Mouse (Mus musculus): Measurements from ENCODE around the gene Mcf2l. TPM values are rescaled to one million over a fixed set of nuclear protein-coding genes. Genes with fewer than 3 reads are reported as not detected.

Gene Mcf2l
- polyA plus RNA-seq, 1 experiment from 2014 or later = 22.7 TPM

DNA sequence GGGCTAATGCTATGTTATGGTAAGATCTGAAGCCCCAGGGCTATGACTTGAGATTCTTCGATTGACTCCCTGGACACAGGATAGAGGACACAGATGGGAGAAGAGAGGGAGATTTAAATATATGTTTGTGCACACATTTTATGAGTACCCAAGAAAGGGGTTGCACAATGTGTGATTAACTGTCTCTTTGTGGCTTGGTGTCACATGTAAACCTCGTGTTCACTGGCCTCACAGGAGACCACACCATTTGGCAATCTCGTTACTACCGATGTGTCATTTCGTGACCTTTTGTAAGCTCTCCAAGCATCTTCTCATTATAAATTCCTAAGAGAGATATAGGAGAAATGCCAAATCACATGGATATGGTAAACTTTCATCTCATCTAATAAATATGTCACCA lies 154.0 kb downstream of the Mcf2l start:
- no peak overlapping the region for H3K27ac ChIP-seq

DNA sequence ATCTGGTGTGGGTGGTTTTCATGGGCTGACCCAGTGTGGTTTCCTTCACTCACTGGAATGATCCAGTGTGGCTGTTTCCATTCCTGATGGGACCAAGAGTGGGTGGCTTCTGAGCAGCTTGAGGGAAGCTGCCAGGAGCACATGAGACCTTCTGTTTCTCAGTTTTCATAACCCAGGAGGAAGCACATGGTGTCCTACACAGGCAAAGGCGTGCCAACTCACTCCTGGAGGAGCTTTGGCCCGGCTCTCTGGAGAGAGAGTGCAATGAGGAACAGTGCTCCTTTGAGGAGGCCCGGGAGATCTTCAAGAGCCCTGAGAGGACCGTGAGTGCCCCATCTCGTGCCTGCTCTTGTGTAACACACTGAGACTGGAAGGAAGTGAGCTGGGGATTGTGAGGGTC lies 154.9 kb downstream of the Mcf2l start:
- no peak for ATAC-seq (replicated peaks; ENCODE audit: low FRiP score)
- WGBS = 77% methylated on average over 5 of the region's 5 CpGs
- Histone ChIP-seq H3K4me1 (no peaks in the 10 kb centered on the region), H3K27ac (no peak overlapping the region), H3K27me3 (no peaks in the 10 kb centered on the region), H3K9me3 (replicated peaks) (no peaks in the 10 kb centered on the region), H3K9ac (no peak overlapping the region), H3K4me2 (no peak overlapping the region), H3K36me3 (no peaks in the 10 kb centered on the region), H3K4me3 (replicated peaks) (no peak overlapping the region)

More for the DNA sequence above, 154.0 kb downstream of the Mcf2l start:
- WGBS = 82% methylated on average over 5 of the region's 5 CpGs
- Histone ChIP-seq H3K36me3 (no peaks in the 10 kb centered on the region), H3K4me2 (no peak overlapping the region), H3K4me1 (no peaks in the 10 kb centered on the region), H3K9me3 (replicated peaks) (no peaks in the 10 kb centered on the region), H3K27me3 (no peaks in the 10 kb centered on the region), H3K4me3 (replicated peaks) (no peak overlapping the region), H3K9ac (no peak overlapping the region)
- no peak for ATAC-seq (replicated peaks; ENCODE audit: low FRiP score)

DNA sequence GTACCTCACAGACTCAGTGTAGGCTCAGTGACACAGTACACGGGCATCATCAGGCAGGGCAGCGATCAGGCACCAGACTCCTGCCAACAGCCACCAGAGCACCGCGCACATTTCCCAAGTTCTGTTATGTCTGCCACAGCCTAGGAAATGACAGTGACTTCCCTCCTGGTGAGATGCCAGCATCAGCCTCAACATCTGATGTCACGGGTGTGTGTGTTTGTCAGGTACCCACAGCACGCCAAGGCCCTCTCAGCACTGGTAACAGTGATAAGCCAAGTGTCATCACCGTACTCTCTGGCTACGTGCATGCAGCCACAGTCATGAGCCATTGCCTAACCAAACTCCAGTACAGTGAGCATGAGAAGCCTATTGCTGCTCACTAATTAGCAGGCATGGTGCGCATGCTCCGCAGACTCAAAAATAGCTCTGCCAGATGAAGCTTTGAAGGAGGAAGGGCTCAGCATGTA lies 162.8 kb downstream of the Mcf2l start:
- H3K9me3 ChIP-seq (replicated peaks) = no peaks in the 10 kb centered on the region
- no peaks in the 10 kb centered on the region for H3K27me3 ChIP-seq
- 89% methylated on average over 10 of the region's 10 CpGs for WGBS
- no peak for ATAC-seq (replicated peaks; ENCODE audit: low FRiP score)
- H3K4me1 ChIP-seq = peaks cover 18% of the 10 kb centered on the region; the same call in 1 of the 2 replicates
- H3K9ac ChIP-seq = no peak overlapping the region
- no peak overlapping the region for H3K27ac ChIP-seq
- no peaks in the 10 kb centered on the region for H3K36me3 ChIP-seq
- no peak overlapping the region for H3K4me3 ChIP-seq (replicated peaks)
- no peak overlapping the region for H3K4me2 ChIP-seq

GRCm38 (mm10) chr8:13037015-13037414 lies 163.4 kb downstream of the Mcf2l start, which contains the start of gene F10:
Gene F10 (plus strand): TSS chr8:13037308.
- H3K36me3 ChIP-seq = no peaks in the 10 kb centered on the region
- H3K27ac ChIP-seq = no peak within 1 kb of the TSS
- 65% methylated on average over 7 of the region's 7 CpGs for WGBS
- peaks cover 18% of the 10 kb centered on the region; the same call in 1 of the 2 replicates for H3K4me1 ChIP-seq
- no peak within 1 kb of the TSS for H3K9ac ChIP-seq
- no peaks in the 10 kb centered on the region for H3K27me3 ChIP-seq
- no peak within 1 kb of the TSS for H3K4me3 ChIP-seq (replicated peaks)
- no peak for ATAC-seq (replicated peaks; ENCODE audit: low FRiP score)
- H3K9me3 ChIP-seq (replicated peaks) = no peaks in the 10 kb centered on the region
- no peak within 1 kb of the TSS for H3K4me2 ChIP-seq

GRCm38 (mm10) chr8:13037569-13037968 lies 164.0 kb downstream of the Mcf2l start:
- 39% methylated on average over 5 of the region's 5 CpGs for WGBS
- H3K4me3 ChIP-seq (replicated peaks) = no peak overlapping the region
- no peak overlapping the region for H3K9ac ChIP-seq
- no peaks in the 10 kb centered on the region for H3K9me3 ChIP-seq (replicated peaks)
- H3K27ac ChIP-seq = no peak overlapping the region
- H3K4me1 ChIP-seq = peaks cover 18% of the 10 kb centered on the region; the same call in 1 of the 2 replicates
- ATAC-seq (replicated peaks; ENCODE audit: low FRiP score) = peak; percentile 23
- no peaks in the 10 kb centered on the region for H3K36me3 ChIP-seq
- no peak overlapping the region for H3K4me2 ChIP-seq
- H3K27me3 ChIP-seq = no peaks in the 10 kb centered on the region

DNA sequence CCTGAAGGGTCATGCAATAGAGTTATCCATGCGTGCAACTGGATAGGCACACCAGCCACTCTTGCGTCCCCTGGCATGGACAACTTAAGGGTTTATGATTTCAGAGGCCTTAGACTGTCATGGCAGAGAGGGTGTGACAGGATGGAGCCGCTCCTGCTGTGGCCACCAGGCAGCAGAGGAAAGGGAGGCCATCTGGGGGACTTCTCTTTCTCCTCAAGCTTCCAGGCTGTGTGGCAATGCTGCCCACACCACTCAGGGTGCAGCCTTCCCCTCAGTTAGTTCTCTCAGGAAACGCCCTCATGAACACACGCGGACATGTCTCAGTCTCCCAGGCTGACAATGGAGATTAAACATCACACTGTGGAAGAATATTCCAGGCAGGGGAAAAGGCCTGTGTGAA lies 165.4 kb downstream of the Mcf2l start:
- H3K27ac ChIP-seq = no peak overlapping the region
- 73% methylated on average over 6 of the region's 6 CpGs for WGBS
- no peak for ATAC-seq (replicated peaks; ENCODE audit: low FRiP score)
- peaks cover 18% of the 10 kb centered on the region; the same call in 1 of the 2 replicates for H3K4me1 ChIP-seq
- no peaks in the 10 kb centered on the region for H3K9me3 ChIP-seq (replicated peaks)
- H3K36me3 ChIP-seq = no peaks in the 10 kb centered on the region
- H3K4me3 ChIP-seq (replicated peaks) = no peak overlapping the region
- H3K27me3 ChIP-seq = no peaks in the 10 kb centered on the region
- H3K9ac ChIP-seq = no peak overlapping the region
- H3K4me2 ChIP-seq = no peak overlapping the region

DNA sequence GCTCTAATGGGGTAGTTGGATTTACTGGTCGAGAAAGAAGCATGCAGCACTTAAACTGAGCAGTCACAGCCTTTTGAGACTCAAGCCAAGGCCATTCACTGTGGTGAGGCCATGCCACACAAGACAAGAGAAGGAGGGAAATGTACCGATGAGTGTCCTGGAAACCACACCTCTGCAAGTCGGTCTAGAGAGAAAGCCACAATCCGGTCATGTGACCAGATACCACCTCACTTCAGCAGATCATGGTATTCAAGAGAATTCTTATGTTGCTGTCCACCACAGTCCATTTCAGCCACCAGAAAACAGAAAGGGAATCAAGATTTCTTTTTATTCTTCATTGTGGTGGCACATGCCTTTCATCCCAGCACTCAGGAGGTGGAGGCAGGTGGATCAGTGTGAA lies 167.9 kb downstream of the Mcf2l start:
- Histone ChIP-seq H3K36me3 (no peaks in the 10 kb centered on the region), H3K4me1 (peaks cover 18% of the 10 kb centered on the region; the same call in 1 of the 2 replicates), H3K27me3 (no peaks in the 10 kb centered on the region), H3K4me3 (replicated peaks) (no peak overlapping the region), H3K27ac (no peak overlapping the region), H3K9ac (no peak overlapping the region), H3K4me2 (no peak overlapping the region), H3K9me3 (replicated peaks) (no peaks in the 10 kb centered on the region)
- WGBS = 85% methylated on average over 4 of the region's 4 CpGs
- no peak for ATAC-seq (replicated peaks; ENCODE audit: low FRiP score)

DNA sequence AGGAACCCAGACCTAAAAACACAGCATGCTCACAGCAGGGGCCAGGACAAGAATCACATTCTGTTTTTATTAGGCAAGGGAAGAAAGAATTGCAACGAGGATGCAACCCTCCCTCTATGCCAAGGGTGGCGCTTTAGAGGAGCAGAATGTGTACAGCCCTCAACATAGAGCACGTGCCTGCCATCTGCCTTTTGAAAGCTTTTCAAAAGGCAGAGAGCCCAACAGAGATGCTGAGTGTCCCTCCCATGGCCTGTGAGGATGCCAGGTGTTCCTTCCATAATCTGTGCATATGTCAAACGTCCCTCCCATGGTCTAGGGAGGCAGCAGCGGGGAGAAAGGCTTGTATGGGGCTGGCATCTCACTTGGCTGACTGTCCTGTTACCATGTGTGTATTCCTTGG lies 174.0 kb downstream of the Mcf2l start:
- no peak overlapping the region for H3K4me2 ChIP-seq
- H3K27me3 ChIP-seq = no peaks in the 10 kb centered on the region
- H3K4me1 ChIP-seq = no peaks in the 10 kb centered on the region
- H3K9me3 ChIP-seq (replicated peaks) = no peaks in the 10 kb centered on the region
- H3K9ac ChIP-seq = no peak overlapping the region
- H3K36me3 ChIP-seq = no peaks in the 10 kb centered on the region
- 54% methylated on average over 5 of the region's 5 CpGs for WGBS
- H3K27ac ChIP-seq = no peak overlapping the region
- no peak overlapping the region for H3K4me3 ChIP-seq (replicated peaks)
- ATAC-seq (replicated peaks; ENCODE audit: low FRiP score) = no peak

GRCm38 (mm10) chr8:13050550-13050949 lies 176.9 kb downstream of the Mcf2l start:
- Histone ChIP-seq H3K27me3 (no peaks in the 10 kb centered on the region), H3K4me1 (no peaks in the 10 kb centered on the region), H3K4me3 (replicated peaks) (no peak overlapping the region), H3K27ac (no peak overlapping the region), H3K4me2 (no peak overlapping the region), H3K9me3 (replicated peaks) (no peaks in the 10 kb centered on the region), H3K9ac (no peak overlapping the region), H3K36me3 (no peaks in the 10 kb centered on the region)
- ATAC-seq (replicated peaks; ENCODE audit: low FRiP score) = no peak
- WGBS = 81% methylated on average over 10 of the region's 10 CpGs

DNA sequence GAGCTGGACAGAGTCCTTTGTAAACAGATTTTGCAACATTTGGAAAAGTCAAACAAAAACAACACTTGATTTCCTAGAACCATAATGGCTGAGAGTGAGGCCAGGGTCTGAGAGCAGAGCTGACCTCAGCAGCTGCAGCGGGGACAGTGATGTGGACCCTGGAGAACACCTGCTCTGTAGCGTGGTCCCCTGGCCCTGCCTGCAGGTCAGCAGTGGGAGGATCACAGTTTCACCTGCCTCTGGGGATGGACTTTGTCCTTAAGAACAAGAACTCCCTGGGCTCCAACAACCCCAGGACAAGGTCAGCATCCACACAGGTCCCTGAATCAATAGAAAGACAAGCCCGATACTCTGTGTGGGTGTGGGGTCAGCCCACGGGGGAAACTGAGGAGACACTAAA lies 183.7 kb downstream of the Mcf2l start:
- ATAC-seq (replicated peaks; ENCODE audit: low FRiP score) = no peak

DNA sequence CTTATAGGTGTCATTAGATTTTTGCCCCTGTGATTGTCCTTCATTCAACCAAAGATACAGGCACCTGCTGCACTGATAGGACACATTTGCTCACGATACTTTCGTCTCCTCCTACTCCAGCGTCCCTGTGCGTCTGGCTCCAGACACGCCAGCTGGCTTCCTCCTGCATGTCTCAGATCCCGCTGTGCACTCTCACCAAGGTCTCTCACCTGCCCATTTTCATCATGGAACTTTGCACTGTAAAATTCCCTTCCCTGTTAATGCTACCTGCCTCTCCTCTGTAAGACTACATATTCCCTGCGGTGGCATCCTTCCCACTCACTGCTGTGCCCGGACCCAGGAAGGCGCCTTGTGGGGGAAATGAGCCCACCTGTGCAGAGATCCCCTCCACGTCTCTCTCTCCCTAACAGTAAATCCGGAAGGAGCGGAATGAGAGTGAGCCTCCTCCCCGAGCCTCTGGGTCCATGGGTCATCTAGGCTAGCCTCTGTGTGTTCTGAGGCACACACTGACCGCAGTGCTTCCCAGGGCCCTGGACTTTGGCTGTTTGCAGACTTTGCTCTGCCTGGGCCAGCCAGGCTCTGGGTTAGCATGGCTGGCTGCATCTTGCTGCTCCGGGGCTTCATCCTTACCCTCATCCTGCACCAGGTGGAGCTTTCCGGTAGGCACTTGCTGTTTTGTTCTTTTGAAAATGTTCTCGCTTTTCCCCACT lies 187.0 kb downstream of the Mcf2l start, which contains the start of gene Proz:
Gene Proz (plus strand): TSS at position 474 of the 710 bp plus-strand sequence.
- no peak within 1 kb of the TSS for H3K9ac ChIP-seq
- H3K27ac ChIP-seq = 0 out of 2 replicates have a peak within 1 kb of the TSS, but pooled peaks have one; percentile 37
- H3K36me3 ChIP-seq = no peaks in the 10 kb centered on the region
- H3K27me3 ChIP-seq = no peaks in the 10 kb centered on the region
- H3K4me3 ChIP-seq (replicated peaks) = no peak within 1 kb of the TSS
- no peak within 1 kb of the TSS for H3K4me2 ChIP-seq
- no peaks in the 10 kb centered on the region for H3K9me3 ChIP-seq (replicated peaks)
- ATAC-seq (replicated peaks; ENCODE audit: low FRiP score) = peak; percentile 81
- H3K4me1 ChIP-seq = no peaks in the 10 kb centered on the region
- 76% methylated on average over 17 of the region's 17 CpGs for WGBS

More for the DNA sequence above, 183.7 kb downstream of the Mcf2l start:
- Histone ChIP-seq H3K27ac (no peak overlapping the region), H3K4me2 (no peak overlapping the region), H3K27me3 (no peaks in the 10 kb centered on the region), H3K4me1 (no peaks in the 10 kb centered on the region), H3K9ac (no peak overlapping the region), H3K36me3 (no peaks in the 10 kb centered on the region), H3K4me3 (replicated peaks) (no peak overlapping the region), H3K9me3 (replicated peaks) (no peaks in the 10 kb centered on the region)
- WGBS = 78% methylated on average over 4 of the region's 4 CpGs

- WGBS = 72% methylated on average over 16 of the region's 16 CpGs
- H3K27me3 ChIP-seq = no peaks in the 10 kb centered on the region
- H3K4me2 ChIP-seq = no peak overlapping the region
- H3K27ac ChIP-seq = no peak overlapping the region
- H3K36me3 ChIP-seq = no peaks in the 10 kb centered on the region
- ATAC-seq (replicated peaks; ENCODE audit: low FRiP score) = no peak
- no peak overlapping the region for H3K4me3 ChIP-seq (replicated peaks)
- H3K9ac ChIP-seq = no peak overlapping the region
- no peaks in the 10 kb centered on the region for H3K9me3 ChIP-seq (replicated peaks)
- H3K4me1 ChIP-seq = no peaks in the 10 kb centered on the region
These were observed 189.5 kb downstream of the Mcf2l start for GRCm38 (mm10) chr8:13063112-13063511.
